10 mouse cellular contexts compared by ENCODE assay signal in genomic region chr1:37985764-37986323, GRCm38 (mm10). TPM values are rescaled to one million over a fixed set of nuclear protein-coding genes. Genes with fewer than 3 reads are reported as not detected.
DNase-seq lines count a peak whose midpoint lies in the region; ATAC-seq and TF ChIP-seq lines count a peak whose summit lies in the region.
"Had no signal": no experiment of that assay in that cellular context is flagged by ENCODE, and none has a peak within 500 bp of the region (broad histone marks: within the 10 kb centered on the region; RNA-seq: fewer than 3 reads in every experiment).

No protein-coding gene starts in this region.

- no peak overlapping the region for H3K9ac ChIP-seq in heart, postnatal 0 days (replicated peaks; ENCODE audit: low read depth, low read length)

- H3K4me1 ChIP-seq in heart, postnatal 0 days (ENCODE audit: control insufficient read depth, insufficient read depth), result no peaks in the 10 kb centered on the region

- intact Hi-C loops in heart, postnatal 25 days (cut with DNase I), result loop anchor here (5.0 kb wide), 1 partner anchor 84 kb away; no protein-coding TSS in a partner anchor

- no peaks in the 10 kb centered on the region for H3K27me3 ChIP-seq in heart, postnatal 0 days (ENCODE audit: control insufficient read depth, insufficient read depth, low read length)

- peaks cover 51% of the 10 kb centered on the region for H3K36me3 ChIP-seq in heart, postnatal 0 days (replicated peaks; ENCODE audit: control insufficient read depth, insufficient read depth, low read length)

- WGBS in heart, postnatal 0 days, result 77% methylated on average over 9 of the region's 9 CpGs

- TF ChIP-seq CTCF in heart, postnatal 0 days (IDR thresholded peaks at IDR 0.05; ENCODE audit: low read depth), result peak; percentile 70

- no peak overlapping the region for H3K27ac ChIP-seq in heart, postnatal 0 days (ENCODE audit: low read depth)

- no peak for TF ChIP-seq EP300 in heart, postnatal 0 days (IDR thresholded peaks at IDR 0.05; ENCODE audit: low read depth)

- no peak for ATAC-seq in heart, postnatal 0 days (ENCODE audit: insufficient read depth, low read depth)

- no peak overlapping the region for H3K4me2 ChIP-seq in heart, postnatal 0 days (ENCODE audit: low read depth, low read length)

- no peak overlapping the region for H3K4me3 ChIP-seq in heart, postnatal 0 days (ENCODE audit: low read depth, low read length)

- H3K9me3 ChIP-seq in heart, postnatal 0 days (replicated peaks; ENCODE audit: control insufficient read depth, low read length), result no peaks in the 10 kb centered on the region

- DNase-seq in heart, postnatal 0 days (ENCODE audit: low spot score), result no peak
- no peak for DNase-seq in heart, postnatal 25 days (ENCODE audit: low spot score)
- peak; percentile 35 to 53 for DNase-seq in right cerebral cortex, adult 2 months (ENCODE audit: low spot score in 2 of 2)
- no peak for DNase-seq in right cerebral cortex, postnatal 36 days (ENCODE audit: low spot score in 2 of 2)
- DNase-seq in adrenal gland, postnatal 4 days (ENCODE audit: low spot score in 2 of 2), result peak; percentile 21 to 25
- DNase-seq in layer of hippocampus, postnatal 10 days (ENCODE audit: low spot score in 2 of 2), result peak; percentile 66 to 68
- peak; percentile 43 for DNase-seq in right cerebral cortex, postnatal 4 days
- no peak for DNase-seq in natural killer cell, adult 2 months (ENCODE audit: low spot score in 2 of 2)

RNA-seq across cellular contexts. Expression of gene Txndc9, which starts 11.8 kb away (rescaled TPM):
- total RNA-seq in heart, postnatal 0 days (2014; rRNA removed; ENCODE audit: low replicate concordance), result 16.9 and 21.9 TPM in 2 replicates
- polyA plus RNA-seq in heart, postnatal 0 days (2015; fragmentation: Nextera tagmentation; extraction: Ambion mirVana), result 98.0 and 108 TPM in 2 replicates
- total RNA-seq in heart, postnatal 25 days (2021), result 10 to 100 TPM; 52.6 to 57.2 TPM
- total RNA-seq in adrenal gland, postnatal 4 days (2021), result 10 to 100 TPM; 90.4 to 95.2 TPM
- total RNA-seq in layer of hippocampus, postnatal 10 days (2021), result 10 to 100 TPM; 66.7 to 68.6 TPM

RNA-seq across cellular contexts. Expression of gene Eif5b, which starts 12.0 kb away (rescaled TPM):
- 10.4 and 17.8 TPM in 2 replicates for total RNA-seq in heart, postnatal 0 days (2014; rRNA removed; ENCODE audit: low replicate concordance)
- 14.4 and 15.0 TPM in 2 replicates for polyA plus RNA-seq in heart, postnatal 0 days (2015; fragmentation: Nextera tagmentation; extraction: Ambion mirVana)
- total RNA-seq in heart, postnatal 25 days (2021), result 10 to 100 TPM; 42.9 to 45.7 TPM
- total RNA-seq in adrenal gland, postnatal 4 days (2021), result 10 to 100 TPM; 42.2 to 47.5 TPM
- 10 to 100 TPM; 35.1 to 38.8 TPM for total RNA-seq in layer of hippocampus, postnatal 10 days (2021)

RNA-seq across cellular contexts. Expression of gene Lyg1, which starts 28.3 kb away (rescaled TPM):
- total RNA-seq in heart, postnatal 0 days (2014; rRNA removed; ENCODE audit: low replicate concordance), result not detected in 2 replicates
- not detected in 2 replicates for polyA plus RNA-seq in heart, postnatal 0 days (2015; fragmentation: Nextera tagmentation; extraction: Ambion mirVana)
- not detected for total RNA-seq in heart, postnatal 25 days (2021)
- total RNA-seq in adrenal gland, postnatal 4 days (2021), result not detected
- total RNA-seq in layer of hippocampus, postnatal 10 days (2021), result not detected
- total RNA-seq: layer of hippocampus, adult 8-10 months had no signal
- polyA plus RNA-seq: spleen, adult 2 months had no signal

Comparison
In these comparisons a context has a peak if more than half of its experiments do, and no peak if none do; other contexts are left out.
1. DNase-seq: peak in right cerebral cortex, adult 2 months (2 of 2), adrenal gland, postnatal 4 days (2 of 2), layer of hippocampus, postnatal 10 days (2 of 2) and right cerebral cortex, postnatal 4 days (single experiment); none in heart, postnatal 0 days (single experiment), heart, postnatal 25 days (single experiment), right cerebral cortex, postnatal 36 days (0 of 2) and natural killer cell, adult 2 months (0 of 2).